Mouse (Mus musculus) myocyte (in vitro differentiated cells): Measurements from ENCODE around the gene 1300017J02Rik. TPM values are rescaled to one million over a fixed set of nuclear protein-coding genes. Genes with fewer than 3 reads are reported as not detected.

ENCODE experiments used
- H3K27me3 ChIP-seq: one replicate; pipeline ENCODE4 v1.6.1; 2011; ENCODE audit not compliant: control insufficient read depth, insufficient read depth, insufficient read length
- H3K36me3 ChIP-seq: one replicate; pipeline ENCODE4 v1.6.1; 2011; ENCODE audit not compliant: control insufficient read depth, insufficient read depth
- H3K4me2 ChIP-seq: one replicate; pipeline ENCODE4 v1.6.1; 2011; ENCODE audit warnings: low read depth, control low read depth
- H3K4me3 ChIP-seq: one replicate; pipeline ENCODE4 v1.5.1; 2011; ENCODE audit warnings: mild to moderate bottlenecking, control low read depth, moderate library complexity
- H3K79me2 ChIP-seq: one replicate; pipeline ENCODE4 v1.6.1; 2011; ENCODE audit not compliant: control insufficient read depth, insufficient read depth
- H3ac ChIP-seq: one replicate; pipeline ENCODE4 v1.6.1; 2011; ENCODE audit not compliant: control insufficient read depth, insufficient read length
- CEBPB ChIP-seq: IDR thresholded peaks from 2 replicates; pipeline ENCODE4 v1.6.1; 2011; ENCODE audit warnings: mild to moderate bottlenecking, moderate library complexity; ENCODE audit not compliant: poor library complexity, insufficient read depth, severe bottlenecking
- E2F4 ChIP-seq: IDR thresholded peaks from one replicate; pipeline ENCODE4 v1.6.1; 2011; ENCODE audit warnings: mild to moderate bottlenecking, control low read depth, moderate library complexity; ENCODE audit not compliant: insufficient read depth
- MAX ChIP-seq: IDR thresholded peaks from one replicate; pipeline ENCODE4 v1.6.1; 2011; ENCODE audit warnings: low read depth, mild to moderate bottlenecking, control low read depth
- MYOD1 ChIP-seq, 3 experiments: IDR thresholded peaks; one replicate each; pipeline ENCODE4 v1.6.1; 2011; ENCODE audit warnings: control low read depth in 2 of 3, low read depth in 2 of 3, mild to moderate bottlenecking in 2 of 3, moderate library complexity in 1 of 3; ENCODE audit not compliant: insufficient read length in 2 of 3, control insufficient read depth in 1 of 3
- MYOG ChIP-seq, 3 experiments: IDR thresholded peaks; one replicate each; pipeline ENCODE4 v1.6.1; 2011; ENCODE audit warnings: control low read depth in 2 of 3, low read depth in 2 of 3, mild to moderate bottlenecking in 2 of 3; ENCODE audit not compliant: insufficient read length in 2 of 3, control insufficient read depth in 1 of 3, insufficient read depth in 1 of 3
- POLR2A ChIP-seq: IDR thresholded peaks from one replicate; pipeline ENCODE4 v1.6.1; 2011; ENCODE audit warnings: low read depth, mild to moderate bottlenecking, control low read depth, moderate library complexity; ENCODE audit not compliant: insufficient read length
- POLR2AphosphoS2 ChIP-seq: IDR thresholded peaks from one replicate; pipeline ENCODE4 v1.6.1; 2011; ENCODE audit warnings: low read depth, control low read depth; ENCODE audit not compliant: insufficient read length
- REST ChIP-seq: IDR thresholded peaks from one replicate; pipeline ENCODE4 v1.6.1; 2011; ENCODE audit warnings: mild to moderate bottlenecking, control low read depth, moderate library complexity; ENCODE audit not compliant: insufficient read depth, insufficient read length
- SRF ChIP-seq: IDR thresholded peaks from one replicate; pipeline ENCODE4 v1.6.1; 2011; ENCODE audit warnings: low read depth; ENCODE audit not compliant: control insufficient read depth, insufficient read length
- TCF12 ChIP-seq: IDR thresholded peaks from one replicate; pipeline ENCODE4 v1.6.1; 2011; ENCODE audit warnings: mild to moderate bottlenecking, control low read depth; ENCODE audit not compliant: poor library complexity, insufficient read depth, severe bottlenecking
- TCF3 ChIP-seq: IDR thresholded peaks from one replicate; pipeline ENCODE4 v1.6.1; 2011; ENCODE audit warnings: low read depth, control low read depth; ENCODE audit not compliant: insufficient read length
- USF1 ChIP-seq: IDR thresholded peaks from one replicate; pipeline ENCODE4 v1.6.1; 2011; ENCODE audit warnings: low read depth, mild to moderate bottlenecking, control low read depth, moderate library complexity
- polyA plus RNA-seq: library from polyadenylated mRNA; unstranded; fragments of >200 nt; fragmentation: generic; extraction: Trizol; gene quantifications from one replicate; pipeline ENCODE4 v1.2.1, GENCODE M21; 2012; ENCODE audit warnings: missing spikeins

The 1300017J02Rik gene
- polyA plus RNA-seq, 1 experiment = 0.17 TPM

- H3K4me3 ChIP-seq = no peak within 1 kb of the TSS
These were observed 74.5 kb downstream of the 1300017J02Rik start, which contains the start of the genes Gm20425 and Trf for GRCm38 (mm10) chr9:103230151-103230951. Gm20425 (minus strand) TSS chr9:103230307. Trf (minus strand) TSS chr9:103230444.

GRCm38 (mm10) chr9:103229037-103229867, 75.6 kb downstream of the 1300017J02Rik start:
- no peaks in the 10 kb centered on the region for H3K79me2 ChIP-seq
- no peak overlapping the region for H3ac ChIP-seq
- no peak overlapping the region for H3K4me3 ChIP-seq
- no peak overlapping the region for H3K4me2 ChIP-seq
- H3K36me3 ChIP-seq = no peaks in the 10 kb centered on the region
- peaks cover 18% of the 10 kb centered on the region for H3K27me3 ChIP-seq
- TF ChIP-seq REST (no peak), POLR2A (no peak), POLR2AphosphoS2 (no peak), MYOD1 (IDR thresholded peaks at IDR 0.05; ENCODE audit: control insufficient read depth in 1 of 3, insufficient read length in 2 of 3, low read depth in 2 of 3) (no peak), TCF3 (no peak), CEBPB (no peak), TCF12 (no peak), MAX (no peak), MYOG (IDR thresholded peaks at IDR 0.05; ENCODE audit: control insufficient read depth in 1 of 3, insufficient read depth in 1 of 3, insufficient read length in 2 of 3, low read depth in 2 of 3) (no peak), SRF (no peak), E2F4 (no peak), USF1 (no peak)

More at GRCm38 (mm10) chr9:103230151-103230951, 74.5 kb downstream of the 1300017J02Rik start, which contains the start of the genes Gm20425 and Trf:
- TF ChIP-seq USF1 (no peak), MAX (no peak), TCF3 (no peak), POLR2A (no peak), MYOG (IDR thresholded peaks at IDR 0.05; ENCODE audit: control insufficient read depth in 1 of 3, insufficient read depth in 1 of 3, insufficient read length in 2 of 3, low read depth in 2 of 3) (no peak), CEBPB (no peak), REST (no peak), SRF (no peak), POLR2AphosphoS2 (no peak)
- peaks cover 18% of the 10 kb centered on the region for H3K27me3 ChIP-seq
- H3K36me3 ChIP-seq = no peaks in the 10 kb centered on the region
- H3K4me2 ChIP-seq = no peak within 1 kb of the TSS
- no peak within 1 kb of the TSS for H3ac ChIP-seq
- H3K79me2 ChIP-seq = no peaks in the 10 kb centered on the region

DNA sequence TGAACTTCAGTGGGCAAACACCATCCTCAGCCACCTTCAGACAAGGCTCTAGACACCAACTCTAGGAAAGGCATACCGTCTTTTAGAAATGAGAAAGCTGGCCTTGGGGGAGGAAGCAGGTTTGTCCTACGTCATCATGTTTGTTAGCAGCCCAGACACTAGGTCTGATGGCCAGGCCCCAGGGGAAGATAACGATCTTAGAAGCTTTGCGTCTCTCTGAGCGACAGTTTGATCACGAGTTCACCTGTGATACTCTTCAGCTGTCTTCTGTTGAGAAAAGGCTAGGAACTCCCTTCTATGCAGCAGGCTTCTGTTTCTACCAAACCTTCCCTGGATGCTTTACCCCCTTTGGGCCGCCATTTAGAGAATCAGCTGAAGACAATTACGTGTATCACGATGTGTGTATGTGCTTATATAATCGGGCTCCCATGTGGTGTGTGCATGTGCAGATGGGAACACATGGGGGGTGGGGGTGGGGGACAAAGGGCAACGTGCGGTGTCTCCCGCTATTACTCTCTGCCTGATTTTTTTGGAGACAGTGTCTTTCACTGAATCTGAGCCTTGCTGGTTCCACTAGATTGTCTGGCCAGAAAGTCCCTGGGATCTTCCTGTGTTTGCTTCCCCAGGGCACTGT, 76.4 kb downstream of the 1300017J02Rik start:
- Histone ChIP-seq H3ac (no peak overlapping the region), H3K27me3 (peaks cover 13% of the 10 kb centered on the region), H3K4me2 (no peak overlapping the region), H3K79me2 (no peaks in the 10 kb centered on the region), H3K4me3 (no peak overlapping the region), H3K36me3 (no peaks in the 10 kb centered on the region)
- TF ChIP-seq POLR2AphosphoS2 = no peak
- TF ChIP-seq MYOG (IDR thresholded peaks at IDR 0.05; ENCODE audit: control insufficient read depth in 1 of 3, insufficient read depth in 1 of 3, insufficient read length in 2 of 3, low read depth in 2 of 3) = no peak
- no peak for TF ChIP-seq USF1
- TF ChIP-seq TCF3 = no peak
- TF ChIP-seq MYOD1 (IDR thresholded peaks at IDR 0.05; ENCODE audit: control insufficient read depth in 1 of 3, insufficient read length in 2 of 3, low read depth in 2 of 3) = no peak
- TF ChIP-seq E2F4 = no peak
- TF ChIP-seq REST = no peak
- TF ChIP-seq POLR2A = no peak
- TF ChIP-seq MAX = no peak
- no peak for TF ChIP-seq CEBPB
- no peak for TF ChIP-seq TCF12
- TF ChIP-seq SRF = no peak

- no peak overlapping the region for H3K4me2 ChIP-seq
- H3K4me3 ChIP-seq = no peak overlapping the region
- peaks cover 13% of the 10 kb centered on the region for H3K27me3 ChIP-seq
- no peak for TF ChIP-seq REST
- TF ChIP-seq MAX = no peak
- no peak for TF ChIP-seq SRF
- no peak for TF ChIP-seq MYOG (IDR thresholded peaks at IDR 0.05; ENCODE audit: control insufficient read depth in 1 of 3, insufficient read depth in 1 of 3, insufficient read length in 2 of 3, low read depth in 2 of 3)
- TF ChIP-seq CEBPB = no peak
- no peak for TF ChIP-seq USF1
- no peak for TF ChIP-seq MYOD1 (IDR thresholded peaks at IDR 0.05; ENCODE audit: control insufficient read depth in 1 of 3, insufficient read length in 2 of 3, low read depth in 2 of 3)
- TF ChIP-seq POLR2AphosphoS2 = no peak
- TF ChIP-seq POLR2A = no peak
- no peak for TF ChIP-seq TCF3
- no peak for TF ChIP-seq TCF12
- no peaks in the 10 kb centered on the region for H3K79me2 ChIP-seq
- no peaks in the 10 kb centered on the region for H3K36me3 ChIP-seq
- no peak overlapping the region for H3ac ChIP-seq
These were observed 77.1 kb downstream of the 1300017J02Rik start for GRCm38 (mm10) chr9:103227760-103228159.
